7 mouse cellular contexts compared by ENCODE assay signal in genomic region chr6:117905260-117905930, GRCm38 (mm10). TPM values are rescaled to one million over a fixed set of nuclear protein-coding genes. Genes with fewer than 3 reads are reported as not detected.
A peak's percentile ranks its signal among the peaks of the same experiment; 100 is the strongest.
DNase-seq lines count a peak whose midpoint lies in the region; ATAC-seq lines count a peak whose summit lies in the region.

No protein-coding gene starts in this region.

- no peaks in the 10 kb centered on the region for H3K27me3 ChIP-seq in embryonic facial prominence, embryonic 15.5 days
- H3K27me3 ChIP-seq in kidney, embryonic 16.5 days (ENCODE audit: insufficient read depth, low read length): no peaks in the 10 kb centered on the region
- no peaks in the 10 kb centered on the region for H3K27me3 ChIP-seq in neural tube, embryonic 15.5 days (replicated peaks)

- peak overlapping the region; percentile 22; the same call in 1 of the 2 replicates for H3K9ac ChIP-seq in embryonic facial prominence, embryonic 15.5 days
- peak overlapping the region; percentile 78 for H3K9ac ChIP-seq in kidney, embryonic 16.5 days (replicated peaks; ENCODE audit: low read length)
- H3K9ac ChIP-seq in neural tube, embryonic 15.5 days (replicated peaks): no peak overlapping the region; the same call in 1 of the 2 replicates

- DNase-seq in lung, postnatal 36 days: peak; percentile 47
- DNase-seq in lung, postnatal 14 days: no peak
- DNase-seq in layer of hippocampus, adult 9-10 months (ENCODE audit: low spot score): no peak
- no peak for DNase-seq in right cerebral cortex, postnatal 14 days

- H3K4me2 ChIP-seq in embryonic facial prominence, embryonic 15.5 days (replicated peaks): peak overlapping the region; percentile 51
- H3K4me2 ChIP-seq in kidney, embryonic 16.5 days (replicated peaks; ENCODE audit: low read depth, low read length): peak overlapping the region; percentile 66
- peak overlapping the region; percentile 57 for H3K4me2 ChIP-seq in neural tube, embryonic 15.5 days

- no peaks in the 10 kb centered on the region for H3K36me3 ChIP-seq in embryonic facial prominence, embryonic 15.5 days
- no peaks in the 10 kb centered on the region for H3K36me3 ChIP-seq in kidney, embryonic 16.5 days (ENCODE audit: insufficient read depth, low read length)
- no peaks in the 10 kb centered on the region for H3K36me3 ChIP-seq in neural tube, embryonic 15.5 days

- 22% methylated on average over 4 of the region's 4 CpGs for WGBS in embryonic facial prominence, embryonic 15.5 days
- 18% methylated on average over 4 of the region's 4 CpGs for WGBS in kidney, embryonic 16.5 days
- 24% methylated on average over 4 of the region's 4 CpGs for WGBS in neural tube, embryonic 15.5 days

- peak overlapping the region; percentile 93 for H3K27ac ChIP-seq in embryonic facial prominence, embryonic 15.5 days (replicated peaks)
- H3K27ac ChIP-seq in kidney, embryonic 16.5 days (ENCODE audit: low read length): peak overlapping the region; percentile 91
- H3K27ac ChIP-seq in neural tube, embryonic 15.5 days (replicated peaks): peak overlapping the region; percentile 81; the same call in 1 of the 2 replicates

- H3K4me3 ChIP-seq in embryonic facial prominence, embryonic 15.5 days (replicated peaks): peak overlapping the region; percentile 94
- peak overlapping the region; percentile 91 for H3K4me3 ChIP-seq in kidney, embryonic 16.5 days (ENCODE audit: low read length)
- H3K4me3 ChIP-seq in neural tube, embryonic 15.5 days (replicated peaks): peak overlapping the region; percentile 78

- no peaks in the 10 kb centered on the region for H3K9me3 ChIP-seq in embryonic facial prominence, embryonic 15.5 days (replicated peaks)
- H3K9me3 ChIP-seq in kidney, embryonic 16.5 days (ENCODE audit: low read length): no peaks in the 10 kb centered on the region
- no peaks in the 10 kb centered on the region for H3K9me3 ChIP-seq in neural tube, embryonic 15.5 days (replicated peaks)

- peaks cover 26% of the 10 kb centered on the region for H3K4me1 ChIP-seq in embryonic facial prominence, embryonic 15.5 days
- peaks cover 25% of the 10 kb centered on the region for H3K4me1 ChIP-seq in kidney, embryonic 16.5 days (ENCODE audit: insufficient read depth, low read length)
- peaks cover 32% of the 10 kb centered on the region for H3K4me1 ChIP-seq in neural tube, embryonic 15.5 days

- no peak for ATAC-seq in embryonic facial prominence, embryonic 15.5 days (ENCODE audit: insufficient number of reproducible peaks, low FRiP score, low TSS enrichment, low read depth)
- no peak for ATAC-seq in kidney, embryonic 16.5 days (ENCODE audit: low FRiP score, low TSS enrichment)
- no peak for ATAC-seq in neural tube, embryonic 15.5 days (ENCODE audit: low FRiP score)

RNA-seq across cellular contexts. Expression of gene Hnrnpf, which starts 5.3 kb away (rescaled TPM):
- 585 and 603 TPM in 2 replicates for polyA plus RNA-seq in embryonic facial prominence, embryonic 15.5 days (2015; fragmentation: Nextera tagmentation; extraction: Ambion mirVana)
- 793 and 842 TPM in 2 replicates for polyA plus RNA-seq in kidney, embryonic 16.5 days (2015; fragmentation: Nextera tagmentation; extraction: Ambion mirVana)
- polyA plus RNA-seq in neural tube, embryonic 15.5 days (2015; fragmentation: Nextera tagmentation; extraction: Ambion mirVana): 211 and 369 TPM in 2 replicates

RNA-seq across cellular contexts. Expression of gene Fxyd4, which starts 32.1 kb away (rescaled TPM):
- polyA plus RNA-seq in embryonic facial prominence, embryonic 15.5 days (2015; fragmentation: Nextera tagmentation; extraction: Ambion mirVana): 3.4 and 4.4 TPM in 2 replicates
- 98.1 and 98.5 TPM in 2 replicates for polyA plus RNA-seq in kidney, embryonic 16.5 days (2015; fragmentation: Nextera tagmentation; extraction: Ambion mirVana)
- polyA plus RNA-seq in neural tube, embryonic 15.5 days (2015; fragmentation: Nextera tagmentation; extraction: Ambion mirVana): 3.0 and 3.6 TPM in 2 replicates

RNA-seq across cellular contexts. Expression of gene Zfp239, which starts 43.5 kb away (rescaled TPM):
- polyA plus RNA-seq in embryonic facial prominence, embryonic 15.5 days (2015; fragmentation: Nextera tagmentation; extraction: Ambion mirVana): 7.6 and 9.8 TPM in 2 replicates
- 11.5 and 12.6 TPM in 2 replicates for polyA plus RNA-seq in kidney, embryonic 16.5 days (2015; fragmentation: Nextera tagmentation; extraction: Ambion mirVana)
- 15.3 and 15.9 TPM in 2 replicates for polyA plus RNA-seq in neural tube, embryonic 15.5 days (2015; fragmentation: Nextera tagmentation; extraction: Ambion mirVana)

Comparison
In these comparisons a context has a peak if more than half of its experiments do, and no peak if none do; other contexts are left out.
1. RNA of gene Fxyd4, which starts 32.1 kb away (polyA plus RNA-seq): 98.1 to 98.5 TPM in kidney, embryonic 16.5 days; 3.0 to 3.6 TPM in neural tube, embryonic 15.5 days and 3.4 to 4.4 TPM in embryonic facial prominence, embryonic 15.5 days; every median in the first group is over 10 times any median in the second.
2. Peak in every context shown above with its lines, with median percentiles within 50 percentile points of each other: H3K27ac ChIP-seq, H3K4me2 ChIP-seq and H3K4me3 ChIP-seq.